Mouse (Mus musculus) embryonic facial prominence, embryonic 12.5 days (tissue): ENCODE measurements around the gene Zfp568. TPM values are rescaled to one million over a fixed set of nuclear protein-coding genes. Genes with fewer than 3 reads are reported as not detected.

ENCODE experiments used
- ATAC-seq: fragments of 200-750 bp; cut with Nextera tagmentation; 2 replicates; pipeline ENCODE4 v1.8.0; 2017; ENCODE audit not compliant: insufficient number of reproducible peaks, insufficient read depth, low FRiP score, low TSS enrichment
- H3K27ac ChIP-seq: fragments of 300-500 bp; sonication (generic); 2 replicates; pipeline ENCODE4 v1.5.1; 2016; ENCODE audit warnings: mild to moderate bottlenecking
- H3K27me3 ChIP-seq: fragments of 300-500 bp; sonication (generic); 2 replicates; pipeline ENCODE4 v1.6.1; 2016; ENCODE audit warnings: mild to moderate bottlenecking, moderate library complexity
- H3K36me3 ChIP-seq: fragments of 300-500 bp; sonication (generic); 2 replicates; pipeline ENCODE4 v1.6.1; 2016; ENCODE audit warnings: mild to moderate bottlenecking
- H3K4me1 ChIP-seq: fragments of 300-500 bp; sonication (generic); 2 replicates; pipeline ENCODE4 v1.6.1; 2016
- H3K4me2 ChIP-seq: fragments of 300-500 bp; sonication (generic); replicated peaks from 2 replicates; pipeline ENCODE4 v1.6.1; 2016; ENCODE audit warnings: mild to moderate bottlenecking, moderate library complexity
- H3K4me3 ChIP-seq: fragments of 300-500 bp; sonication (generic); 2 replicates; pipeline ENCODE4 v1.5.1; 2016; ENCODE audit warnings: mild to moderate bottlenecking
- H3K9ac ChIP-seq: fragments of 300-500 bp; sonication (generic); 2 replicates; pipeline ENCODE4 v1.6.1; 2016; ENCODE audit warnings: mild to moderate bottlenecking, moderate library complexity
- H3K9me3 ChIP-seq: fragments of 300-500 bp; sonication (generic); 2 replicates; pipeline ENCODE4 v1.6.1; 2016; ENCODE audit warnings: mild to moderate bottlenecking, moderate library complexity
- WGBS: fragments of 180-500 bp; shearing (Covaris S2); methylation state at CpG from one replicate; pipeline ENCODE4 v1.1.7; 2016; 5-methylcytosine and 5-hydroxymethylcytosine counted together
- polyA plus RNA-seq: library from polyadenylated mRNA; unstranded; fragments of >200 nt; fragmentation: Nextera tagmentation; extraction: Ambion mirVana; gene quantifications from 2 replicates; pipeline ENCODE4 v1.2.1, GENCODE M21; 2016

Zfp568 gene
- polyA plus RNA-seq, 1 experiment from 2014 or later = 20.4 TPM

DNA sequence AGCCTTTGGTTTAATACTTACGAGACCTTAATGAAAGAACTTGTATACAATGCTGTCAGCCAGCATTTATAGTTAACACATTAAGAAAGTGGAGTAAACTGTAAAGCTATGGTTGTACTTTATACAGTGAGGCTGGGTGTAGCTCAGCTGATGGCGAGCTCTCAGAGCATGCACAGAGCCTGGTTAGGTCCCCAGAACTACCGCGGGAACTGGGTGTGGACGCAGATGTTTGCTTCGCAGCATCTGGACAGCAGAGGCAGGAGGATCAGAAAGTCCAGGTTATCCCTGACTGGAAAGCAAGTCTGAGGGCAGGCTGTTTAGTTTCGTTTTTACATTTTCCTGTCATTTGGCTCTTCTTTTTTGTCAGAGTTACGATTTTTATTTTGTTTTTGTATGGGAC, 8.9 kb downstream of the Zfp568 start:
- peaks cover 73% of the 10 kb centered on the region for H3K36me3 ChIP-seq
- no peaks in the 10 kb centered on the region for H3K27me3 ChIP-seq
- ATAC-seq = no peak

DNA sequence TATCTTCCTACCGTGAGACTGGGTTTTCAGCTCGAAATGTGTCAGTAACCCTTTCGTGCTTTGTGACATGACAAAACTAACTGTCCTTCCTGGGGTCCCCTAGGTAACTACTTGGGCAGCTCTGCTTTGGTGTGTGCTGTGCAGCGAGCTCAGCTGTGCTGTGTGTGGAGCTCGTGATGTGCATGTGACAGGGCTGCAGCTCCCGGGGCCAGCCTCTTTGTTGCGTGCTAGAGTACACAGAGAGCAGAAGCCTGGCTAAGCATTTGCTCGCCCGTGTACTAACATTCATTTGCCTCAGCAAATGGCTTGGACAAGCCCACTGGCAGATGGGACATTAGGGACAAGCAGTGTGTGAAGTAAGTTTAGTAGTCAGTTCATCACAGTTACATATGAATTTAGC, 9.6 kb downstream of the Zfp568 start:
- Histone ChIP-seq H3K36me3 (peaks cover 74% of the 10 kb centered on the region), H3K4me3 (no peak overlapping the region), H3K9me3 (no peaks in the 10 kb centered on the region), H3K27ac (no peak overlapping the region), H3K4me2 (no peak overlapping the region), H3K4me1 (no peaks in the 10 kb centered on the region), H3K27me3 (no peaks in the 10 kb centered on the region), H3K9ac (no peak overlapping the region)
- 94% methylated on average over 9 of the region's 9 CpGs for WGBS
- ATAC-seq = no peak

More for the DNA sequence above, 8.9 kb downstream of the Zfp568 start:
- H3K9ac ChIP-seq = no peak overlapping the region
- no peak overlapping the region for H3K4me2 ChIP-seq
- no peak overlapping the region for H3K4me3 ChIP-seq
- H3K27ac ChIP-seq = no peak overlapping the region
- H3K4me1 ChIP-seq = no peaks in the 10 kb centered on the region
- 96% methylated on average over 8 of the region's 8 CpGs for WGBS
- H3K9me3 ChIP-seq = no peaks in the 10 kb centered on the region

- Histone ChIP-seq H3K27ac (no peak overlapping the region), H3K36me3 (peaks cover 84% of the 10 kb centered on the region), H3K9me3 (no peaks in the 10 kb centered on the region), H3K4me1 (no peaks in the 10 kb centered on the region), H3K4me2 (no peak overlapping the region), H3K4me3 (no peak overlapping the region), H3K9ac (no peak overlapping the region), H3K27me3 (no peaks in the 10 kb centered on the region)
- WGBS = 91% methylated on average over 8 of the region's 8 CpGs
- no peak for ATAC-seq
These were observed 11.4 kb downstream of the Zfp568 start for GRCm38 (mm10) chr7:29995134-29995533.

- 90% methylated on average over 5 of the region's 5 CpGs for WGBS
- Histone ChIP-seq H3K27me3 (no peaks in the 10 kb centered on the region), H3K9me3 (no peaks in the 10 kb centered on the region), H3K4me3 (no peak overlapping the region), H3K4me1 (no peaks in the 10 kb centered on the region), H3K36me3 (peaks cover 70% of the 10 kb centered on the region), H3K9ac (no peak overlapping the region), H3K27ac (no peak overlapping the region), H3K4me2 (no peak overlapping the region)
- ATAC-seq = no peak
These were observed 16.8 kb downstream of the Zfp568 start for GRCm38 (mm10) chr7:30000601-30001000.

GRCm38 (mm10) chr7:30007601-30008000, 23.8 kb downstream of the Zfp568 start:
- Histone ChIP-seq H3K4me3 (no peak overlapping the region), H3K36me3 (peaks cover 26% of the 10 kb centered on the region), H3K27ac (peak overlapping the region; percentile 88), H3K9ac (no peak overlapping the region), H3K4me1 (peaks cover 35% of the 10 kb centered on the region), H3K9me3 (no peaks in the 10 kb centered on the region), H3K4me2 (no peak overlapping the region), H3K27me3 (no peaks in the 10 kb centered on the region)
- WGBS = 91% methylated on average over 1 of the region's 1 CpGs
- no peak for ATAC-seq

DNA sequence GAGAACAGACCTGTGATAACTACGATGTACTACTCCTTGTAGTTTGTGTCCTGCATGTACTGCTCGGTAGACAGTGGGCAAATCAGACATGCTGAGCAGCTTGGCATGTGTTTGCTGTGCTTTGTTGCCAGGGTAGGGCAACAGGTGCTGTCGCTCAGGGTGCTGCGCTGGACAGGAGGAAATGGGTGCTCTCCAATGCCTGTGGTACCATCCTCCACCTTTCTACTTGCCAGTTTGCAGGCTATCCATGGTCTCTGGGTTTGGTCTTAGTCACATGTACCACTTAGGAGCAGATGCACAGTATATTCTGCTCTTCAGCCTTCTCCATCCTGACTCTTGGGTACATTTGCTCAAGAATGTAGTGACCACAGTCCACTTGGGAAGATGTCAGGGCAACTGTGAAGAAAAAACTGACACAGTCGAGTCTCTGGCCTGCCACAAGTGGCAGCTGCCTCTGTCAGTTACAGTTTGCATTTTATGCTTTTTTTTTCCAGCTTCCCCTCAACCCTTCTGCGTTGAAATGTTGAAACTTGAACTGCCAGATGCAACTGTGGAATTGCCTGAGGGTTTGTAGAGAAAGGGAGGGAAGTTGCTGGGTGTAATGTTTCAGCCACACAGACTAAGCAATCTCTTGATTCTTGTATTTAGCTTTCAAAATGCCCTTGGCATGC, 24.4 kb downstream of the Zfp568 start:
- peaks cover 35% of the 10 kb centered on the region for H3K4me1 ChIP-seq
- no peak overlapping the region for H3K9ac ChIP-seq
- H3K4me2 ChIP-seq = no peak overlapping the region
- H3K36me3 ChIP-seq = peaks cover 26% of the 10 kb centered on the region
- peak overlapping the region; percentile 88 for H3K27ac ChIP-seq
- H3K27me3 ChIP-seq = no peaks in the 10 kb centered on the region
- 59% methylated on average over 6 of the region's 6 CpGs for WGBS
- H3K9me3 ChIP-seq = no peaks in the 10 kb centered on the region
- no peak overlapping the region for H3K4me3 ChIP-seq
- no peak; the same call in 1 of the 2 replicates for ATAC-seq

DNA sequence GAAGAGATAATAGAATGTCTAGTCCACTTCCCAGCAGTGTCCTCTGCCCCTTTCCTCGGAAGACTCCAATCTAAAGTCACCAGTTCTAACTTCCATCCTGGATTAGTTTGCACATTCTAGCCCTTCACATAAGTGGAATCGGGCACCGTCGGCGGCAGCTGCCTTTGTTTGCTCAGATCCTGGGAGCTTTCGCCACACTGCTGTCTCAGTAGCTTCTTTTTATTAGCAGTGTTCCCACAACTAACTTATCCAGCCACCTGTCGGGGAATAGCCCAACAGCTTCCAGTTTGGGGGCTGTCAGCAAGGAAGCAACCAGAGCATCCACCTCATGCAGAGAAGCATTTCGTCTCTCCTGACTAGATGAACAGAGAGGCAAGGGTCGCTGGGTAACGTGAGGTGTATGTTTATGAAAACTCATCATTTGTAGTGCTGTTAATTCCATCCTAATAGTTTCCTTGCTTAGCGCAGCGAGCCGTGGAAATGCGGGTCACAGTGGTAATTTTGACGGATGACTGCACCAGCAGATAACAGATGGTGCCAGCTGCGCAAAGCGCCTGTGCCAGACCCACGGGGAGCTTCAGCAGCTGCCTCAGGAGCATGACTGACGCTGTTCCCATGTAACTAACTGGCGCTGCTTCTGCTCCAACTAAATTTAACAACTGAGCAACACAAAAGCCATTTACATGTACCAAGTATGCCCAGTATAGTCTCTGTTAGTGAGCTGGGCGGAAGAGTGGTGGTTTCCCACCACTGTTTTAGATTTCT, 25.7 kb downstream of the Zfp568 start:
- Histone ChIP-seq H3K36me3 (peaks cover 33% of the 10 kb centered on the region), H3K4me3 (no peak overlapping the region), H3K9ac (no peak overlapping the region), H3K27me3 (no peaks in the 10 kb centered on the region), H3K4me2 (no peak overlapping the region), H3K4me1 (peaks cover 35% of the 10 kb centered on the region), H3K9me3 (no peaks in the 10 kb centered on the region), H3K27ac (peak overlapping the region; percentile 59)
- peak; percentile 17; the same call in 1 of the 2 replicates for ATAC-seq
- WGBS = 73% methylated on average over 21 of the region's 21 CpGs

GRCm38 (mm10) chr7:30010551-30011195, 26.9 kb downstream of the Zfp568 start:
- Histone ChIP-seq H3K36me3 (peaks cover 36% of the 10 kb centered on the region), H3K4me2 (no peak overlapping the region), H3K4me1 (peaks cover 35% of the 10 kb centered on the region), H3K9ac (no peak overlapping the region), H3K4me3 (no peak overlapping the region), H3K27me3 (no peaks in the 10 kb centered on the region), H3K9me3 (no peaks in the 10 kb centered on the region), H3K27ac (peak overlapping the region; percentile 59)
- no peak for ATAC-seq
- WGBS = 74% methylated on average over 10 of the region's 10 CpGs

DNA sequence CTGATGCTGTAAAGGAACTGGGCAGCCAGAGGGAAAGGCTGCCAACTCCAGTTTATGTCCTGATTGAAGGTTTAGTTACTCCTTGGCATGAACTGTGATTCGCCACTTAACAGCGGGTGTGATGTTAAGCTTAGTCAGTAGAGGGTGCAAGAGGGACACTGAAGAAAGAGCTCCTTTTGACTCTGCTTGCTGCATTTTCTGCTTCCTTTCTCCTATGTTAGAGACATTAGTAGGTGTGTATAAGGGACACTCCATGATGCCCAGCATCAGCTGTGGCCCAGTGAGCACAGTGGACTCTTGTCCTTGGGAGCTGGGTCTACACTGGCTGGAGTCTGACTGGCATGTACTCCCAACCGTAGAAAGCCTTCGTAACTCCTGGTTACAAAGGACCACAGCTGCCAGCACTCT, 29.2 kb downstream of the Zfp568 start:
- no peaks in the 10 kb centered on the region for H3K27me3 ChIP-seq
- WGBS = 84% methylated on average over 4 of the region's 4 CpGs
- no peak for ATAC-seq
- no peak overlapping the region for H3K27ac ChIP-seq
- H3K36me3 ChIP-seq = peaks cover 49% of the 10 kb centered on the region
- no peak overlapping the region for H3K4me3 ChIP-seq
- no peaks in the 10 kb centered on the region for H3K9me3 ChIP-seq
- peaks cover 26% of the 10 kb centered on the region for H3K4me1 ChIP-seq
- H3K4me2 ChIP-seq = no peak overlapping the region
- no peak overlapping the region for H3K9ac ChIP-seq

DNA sequence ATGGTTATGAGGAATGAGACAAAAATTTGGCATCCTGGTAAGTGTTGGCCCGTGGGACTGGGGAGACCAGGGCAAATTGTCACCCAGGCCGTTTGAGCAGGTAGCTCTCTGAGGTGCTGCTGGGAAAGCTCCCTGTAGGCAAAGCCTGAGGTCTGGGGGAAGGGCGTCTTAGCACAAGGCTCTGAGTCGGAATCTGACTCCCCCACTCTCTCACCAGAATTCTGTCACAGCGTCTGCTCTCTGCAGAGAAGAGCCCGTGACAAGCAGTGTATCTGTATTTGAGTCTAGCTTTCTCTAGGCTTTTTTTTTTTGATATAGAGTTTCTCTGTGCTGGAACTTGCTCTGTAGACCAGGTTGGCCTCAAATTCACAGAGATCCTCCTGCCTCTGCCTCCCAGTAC, 33.5 kb downstream of the Zfp568 start:
- Histone ChIP-seq H3K4me2 (no peak overlapping the region), H3K4me3 (no peak overlapping the region), H3K9me3 (no peaks in the 10 kb centered on the region), H3K9ac (no peak overlapping the region), H3K27ac (no peak overlapping the region), H3K27me3 (no peaks in the 10 kb centered on the region), H3K36me3 (peaks cover 82% of the 10 kb centered on the region), H3K4me1 (no peaks in the 10 kb centered on the region)
- WGBS = 93% methylated on average over 6 of the region's 6 CpGs
- no peak for ATAC-seq

DNA sequence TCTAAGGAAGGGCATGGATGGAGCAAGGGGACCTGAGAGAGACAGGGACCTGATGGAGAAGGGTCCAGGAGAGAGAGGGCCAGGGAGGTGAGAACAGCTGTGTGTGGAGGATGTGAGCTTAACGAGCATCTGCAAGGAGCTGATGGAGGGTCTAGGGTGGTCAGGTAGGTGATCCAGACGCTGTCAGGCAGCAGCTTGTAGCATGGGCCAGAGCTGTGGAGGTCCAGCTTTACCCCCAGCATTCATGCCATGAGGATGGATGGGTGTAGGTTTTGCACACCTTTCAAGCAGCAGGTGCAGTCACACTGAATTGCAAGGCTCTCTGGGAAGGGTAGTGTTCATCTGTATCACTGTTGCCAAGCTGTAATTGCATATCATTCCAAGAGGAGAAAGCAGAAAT, 35.8 kb downstream of the Zfp568 start:
- H3K27ac ChIP-seq = no peak overlapping the region
- no peaks in the 10 kb centered on the region for H3K27me3 ChIP-seq
- H3K4me2 ChIP-seq = no peak overlapping the region
- no peak overlapping the region for H3K4me3 ChIP-seq
- H3K4me1 ChIP-seq = no peaks in the 10 kb centered on the region
- H3K9me3 ChIP-seq = no peaks in the 10 kb centered on the region
- peaks cover 88% of the 10 kb centered on the region for H3K36me3 ChIP-seq
- no peak overlapping the region for H3K9ac ChIP-seq
- 92% methylated on average over 2 of the region's 2 CpGs for WGBS
- no peak for ATAC-seq

GRCm38 (mm10) chr7:30023324-30023723, 39.6 kb downstream of the Zfp568 start:
- H3K4me3 ChIP-seq = no peak overlapping the region
- H3K9me3 ChIP-seq = no peaks in the 10 kb centered on the region
- H3K4me1 ChIP-seq = 0 out of 2 replicates have a peak, but pooled peaks cover 6% of the 10 kb centered on the region
- H3K9ac ChIP-seq = no peak overlapping the region
- H3K27me3 ChIP-seq = no peaks in the 10 kb centered on the region
- no peak overlapping the region for H3K4me2 ChIP-seq
- no peak overlapping the region for H3K27ac ChIP-seq
- no peak for ATAC-seq
- H3K36me3 ChIP-seq = peaks cover 77% of the 10 kb centered on the region
- WGBS = 94% methylated on average over 9 of the region's 9 CpGs
